Mouse (Mus musculus) hindbrain, embryonic 16.5 days (tissue): ENCODE data around the gene Gdf7. TPM values are rescaled to one million over a fixed set of nuclear protein-coding genes. Genes with fewer than 3 reads are reported as not detected.

Experiments
- ATAC-seq: fragments of 200-750 bp; cut with Nextera tagmentation; 2 replicates; pipeline ENCODE4 v1.8.0; 2017; ENCODE audit warnings: moderate TSS enrichment, moderate library complexity
- H3K27ac ChIP-seq: fragments of 300-500 bp; sonication (generic); 2 replicates; pipeline ENCODE4 v1.5.1; 2014; ENCODE audit warnings: low read depth, mild to moderate bottlenecking, control low read depth, low read length, moderate library complexity
- H3K27me3 ChIP-seq: fragments of 300-500 bp; sonication (generic); replicated peaks from 2 replicates; pipeline ENCODE4 v1.6.1; 2014; ENCODE audit warnings: low read length; ENCODE audit not compliant: control insufficient read depth, insufficient read depth
- H3K36me3 ChIP-seq: fragments of 300-500 bp; sonication (generic); 2 replicates; pipeline ENCODE4 v1.6.1; 2014; ENCODE audit warnings: mild to moderate bottlenecking, low read length, moderate library complexity, mixed read lengths; ENCODE audit not compliant: control insufficient read depth, insufficient read depth
- H3K4me1 ChIP-seq: fragments of 300-500 bp; sonication (generic); 2 replicates; pipeline ENCODE4 v1.6.1; 2014; ENCODE audit warnings: low read depth, low read length; ENCODE audit not compliant: control insufficient read depth, insufficient read depth
- H3K4me2 ChIP-seq: fragments of 300-500 bp; sonication (generic); 2 replicates; pipeline ENCODE4 v1.6.1; 2014; ENCODE audit warnings: mild to moderate bottlenecking, low read length, control low read depth, moderate library complexity
- H3K4me3 ChIP-seq: fragments of 300-500 bp; sonication (generic); 2 replicates; pipeline ENCODE4 v1.5.1; 2014; ENCODE audit warnings: mild to moderate bottlenecking, low read length, control low read depth, moderate library complexity
- H3K9ac ChIP-seq: fragments of 300-500 bp; sonication (generic); 2 replicates; pipeline ENCODE4 v1.6.1; 2014; ENCODE audit warnings: low read depth, mild to moderate bottlenecking, control low read depth, low read length, moderate library complexity
- H3K9me3 ChIP-seq: fragments of 300-500 bp; sonication (generic); 2 replicates; pipeline ENCODE4 v1.6.1; 2014; ENCODE audit warnings: mild to moderate bottlenecking, low read length, moderate library complexity; ENCODE audit not compliant: control insufficient read depth
- WGBS: fragments of 180-500 bp; shearing (Covaris S2); extraction: QIAGEN DNeasy Blood & Tissue Kit; methylation state at CpG from one replicate; pipeline ENCODE4 v1.1.7; 2014; 5-methylcytosine and 5-hydroxymethylcytosine counted together
- polyA plus RNA-seq: library from polyadenylated mRNA; unstranded; fragments of >200 nt; fragmentation: Nextera tagmentation; extraction: Ambion mirVana; gene quantifications from 2 replicates; pipeline ENCODE4 v1.2.1, GENCODE M21; 2015

Gdf7 gene
- polyA plus RNA-seq, 1 experiment from 2014 or later, result 0.28 TPM

- H3K36me3 ChIP-seq, result no peaks in the 10 kb centered on the region
- H3K9ac ChIP-seq, result no peak overlapping the region
- 93% methylated on average over 7 of the region's 7 CpGs for WGBS
- H3K4me2 ChIP-seq, result no peak overlapping the region
- no peak overlapping the region for H3K4me3 ChIP-seq
- H3K4me1 ChIP-seq, result no peaks in the 10 kb centered on the region
- H3K27ac ChIP-seq, result no peak overlapping the region
- no peaks in the 10 kb centered on the region for H3K9me3 ChIP-seq
- no peak for ATAC-seq
- no peaks in the 10 kb centered on the region for H3K27me3 ChIP-seq
These were observed 35.4 kb downstream of the Gdf7 start for GRCm38 (mm10) chr12:8266311-8266710.

- no peak overlapping the region for H3K9ac ChIP-seq
- H3K9me3 ChIP-seq, result no peaks in the 10 kb centered on the region
- WGBS, result 91% methylated on average over 2 of the region's 2 CpGs
- H3K4me2 ChIP-seq, result no peak overlapping the region
- no peaks in the 10 kb centered on the region for H3K36me3 ChIP-seq
- no peak overlapping the region for H3K4me3 ChIP-seq
- no peaks in the 10 kb centered on the region for H3K4me1 ChIP-seq
- no peak for ATAC-seq
- H3K27me3 ChIP-seq, result no peaks in the 10 kb centered on the region
- no peak overlapping the region for H3K27ac ChIP-seq
These were observed 41.5 kb downstream of the Gdf7 start for GRCm38 (mm10) chr12:8260297-8260696.

Other genes with a start within 250 kb of the Gdf7 start
- 61.9 and 75.3 TPM in 2 replicates for gene Ldah, start 93.8 kb downstream of the Gdf7 start, polyA plus RNA-seq
- gene Hs1bp3, start 11.5 kb upstream of the Gdf7 start, polyA plus RNA-seq, result 10.1 and 10.6 TPM in 2 replicates
- 81.3 and 86.9 TPM in 2 replicates for gene Rhob, start 198.1 kb upstream of the Gdf7 start, polyA plus RNA-seq